Mouse (Mus musculus) granulocyte monocyte progenitor cell, adult 5-6 weeks (primary cell): ENCODE data around the gene Atp2a1. TPM values are rescaled to one million over a fixed set of nuclear protein-coding genes. Genes with fewer than 3 reads are reported as not detected.
A peak's percentile ranks its signal among the peaks of the same experiment; 100 is the strongest.

Experiments used
- ATAC-seq: replicated peaks from 2 replicates; pipeline ENCODE4 v1.8.0; 2016; ENCODE audit warnings: mild to moderate bottlenecking, moderate TSS enrichment, inconsistent platforms; ENCODE audit not compliant: poor library complexity, severe bottlenecking
- total RNA-seq, 2 experiments: library from RNA; stranded (forward) in 1 of 2; stranded (reverse) in 1 of 2; fragments of 200-712, 200-1000 nt in 1 of 2; fragments of >200 nt in 1 of 2; fragmentation: Nextera tagmentation in 1 of 2; gene quantifications; 2 replicates each; pipeline ENCODE4 v1.2.3; 2014 to 2017

Atp2a1 gene
- total RNA-seq, 2 experiments from 2014 or later: not detected

DNA sequence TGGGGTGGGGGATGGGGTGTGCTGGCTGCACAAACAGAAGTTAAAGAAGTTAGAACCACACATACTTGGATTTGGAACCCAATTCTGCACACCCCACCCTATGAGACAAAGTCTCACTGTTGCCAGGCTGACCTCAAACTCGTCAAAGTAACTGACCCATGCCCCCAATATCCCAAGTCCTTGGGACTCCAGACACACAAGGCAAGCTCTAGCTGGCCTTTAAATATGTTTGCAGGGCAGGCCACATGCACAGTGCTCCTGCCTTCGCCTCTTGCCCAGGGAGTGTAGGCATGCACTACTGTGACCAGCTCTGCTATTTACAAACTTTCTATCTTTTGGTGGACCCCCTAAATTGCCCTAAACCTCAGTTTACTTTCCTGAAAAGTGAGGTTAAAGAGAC lies 7.7 kb downstream of the Atp2a1 start:
- no peak for ATAC-seq

DNA sequence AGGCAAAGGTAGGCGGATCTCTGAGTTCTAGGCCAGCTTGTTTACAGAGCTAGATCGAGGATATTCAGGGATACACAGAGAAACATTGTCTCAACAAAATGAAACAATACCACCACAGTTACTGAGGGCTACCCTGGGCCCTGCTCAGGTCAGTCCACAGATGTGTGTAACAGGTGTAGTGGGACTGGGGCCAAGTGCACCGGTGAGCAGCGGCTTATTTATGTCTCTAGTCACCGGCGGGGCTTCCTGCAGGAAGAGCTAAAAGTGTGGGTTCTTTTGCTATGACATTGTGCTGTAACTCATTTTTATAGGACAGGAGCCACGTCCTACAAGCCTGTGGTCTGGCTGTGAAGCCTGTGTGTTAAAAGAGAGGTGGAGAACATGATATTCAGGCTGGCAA lies 9.0 kb downstream of the Atp2a1 start:
- ATAC-seq: no peak

DNA sequence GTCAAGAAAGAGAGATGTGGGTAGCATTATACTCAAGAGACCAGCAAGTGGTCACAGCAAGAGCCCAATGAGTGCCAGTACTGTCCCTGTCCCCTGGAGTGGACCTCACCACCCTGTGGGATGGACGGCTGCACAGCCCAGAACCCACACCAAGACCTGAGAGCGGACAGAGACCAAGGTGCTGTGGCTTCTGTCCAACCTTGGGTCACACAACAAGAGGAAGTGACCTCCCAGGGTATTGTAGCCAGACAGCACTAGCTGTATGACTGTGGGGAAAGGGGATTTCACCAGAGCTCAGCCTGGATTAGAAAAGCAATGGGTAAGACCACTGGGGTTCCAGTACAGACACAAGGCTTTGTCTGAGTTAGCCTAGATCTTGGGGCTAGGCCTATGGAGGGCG lies 10.7 kb downstream of the Atp2a1 start:
- peak; percentile 61 for ATAC-seq

DNA sequence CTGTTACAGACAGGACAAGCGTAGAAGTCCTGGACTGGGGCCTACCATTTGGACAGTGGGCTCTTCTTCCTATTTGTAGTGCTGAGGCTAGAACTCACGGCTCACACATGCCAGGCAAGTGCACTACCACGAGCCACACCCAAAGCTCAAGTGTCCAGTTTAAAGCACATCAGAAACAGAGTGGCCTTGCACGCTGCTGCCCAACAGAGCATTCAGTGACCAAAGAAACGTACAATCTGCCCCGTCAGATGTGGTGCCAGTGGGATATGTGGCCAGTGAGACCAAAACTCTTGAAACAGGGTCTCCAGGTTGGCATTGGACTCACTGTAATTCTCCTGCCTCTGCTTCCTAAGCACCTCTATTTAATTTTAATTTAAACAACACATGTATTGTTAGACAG lies 12.3 kb downstream of the Atp2a1 start:
- no peak for ATAC-seq

DNA sequence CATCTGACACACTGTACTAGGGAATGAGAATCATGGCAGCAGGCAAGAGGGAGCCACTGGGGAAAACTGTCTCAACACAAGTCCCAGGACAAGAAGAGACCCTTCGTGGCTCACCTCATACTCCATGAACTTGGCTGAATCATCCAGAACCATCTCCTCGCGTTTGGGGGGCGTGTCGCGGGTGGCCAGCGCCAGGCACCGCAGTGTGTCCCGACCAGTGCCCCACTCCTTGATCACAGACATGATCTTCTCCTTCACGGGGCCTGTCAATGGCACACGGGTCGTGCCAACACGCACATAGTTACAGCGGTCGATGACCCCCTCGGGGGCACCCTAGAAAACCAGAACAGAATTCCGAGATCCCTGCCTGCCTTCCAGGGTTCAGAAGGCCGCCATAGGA lies 12.9 kb downstream of the Atp2a1 start:
- no peak for ATAC-seq

DNA sequence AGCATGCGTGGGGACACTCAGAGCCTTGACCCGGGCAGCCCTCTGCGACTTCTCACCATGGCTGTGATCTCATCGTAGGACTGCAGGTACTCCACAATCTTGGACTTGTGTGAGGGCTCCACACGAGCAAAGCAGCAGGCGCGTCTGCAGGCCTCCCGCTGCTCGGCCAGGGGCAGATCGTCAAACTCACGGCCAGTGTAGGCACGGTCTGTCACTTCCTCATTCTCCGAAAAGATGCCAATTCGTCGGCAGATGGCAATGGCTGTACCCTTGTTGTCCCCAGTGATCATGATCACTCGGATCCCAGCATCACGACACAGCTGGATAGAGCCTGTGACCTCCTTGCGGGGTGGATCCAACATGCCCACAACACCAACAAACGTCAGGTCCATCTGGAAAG lies 14.4 kb downstream of the Atp2a1 start:
- peak; percentile 73 for ATAC-seq

DNA sequence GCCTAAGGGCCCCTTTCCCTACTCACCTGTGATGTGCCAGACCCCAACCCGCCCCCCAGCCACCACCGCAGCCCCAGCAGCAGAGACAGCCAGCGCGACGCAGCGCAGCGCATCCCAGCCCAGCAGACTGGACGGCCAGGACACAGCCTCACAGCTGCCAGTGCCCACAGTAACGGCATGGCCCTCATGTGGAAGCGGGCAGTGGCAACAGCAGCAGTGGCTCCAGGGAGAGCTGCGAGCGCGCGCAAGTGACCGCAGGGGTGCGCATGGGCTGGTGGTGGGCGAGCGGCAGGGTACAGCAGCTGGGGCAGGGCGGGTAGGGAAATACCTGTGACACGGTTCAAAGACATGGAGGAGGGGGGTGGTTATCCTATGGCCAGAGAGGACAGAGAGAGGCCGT lies 16.7 kb downstream of the Atp2a1 start:
- no peak for ATAC-seq

DNA sequence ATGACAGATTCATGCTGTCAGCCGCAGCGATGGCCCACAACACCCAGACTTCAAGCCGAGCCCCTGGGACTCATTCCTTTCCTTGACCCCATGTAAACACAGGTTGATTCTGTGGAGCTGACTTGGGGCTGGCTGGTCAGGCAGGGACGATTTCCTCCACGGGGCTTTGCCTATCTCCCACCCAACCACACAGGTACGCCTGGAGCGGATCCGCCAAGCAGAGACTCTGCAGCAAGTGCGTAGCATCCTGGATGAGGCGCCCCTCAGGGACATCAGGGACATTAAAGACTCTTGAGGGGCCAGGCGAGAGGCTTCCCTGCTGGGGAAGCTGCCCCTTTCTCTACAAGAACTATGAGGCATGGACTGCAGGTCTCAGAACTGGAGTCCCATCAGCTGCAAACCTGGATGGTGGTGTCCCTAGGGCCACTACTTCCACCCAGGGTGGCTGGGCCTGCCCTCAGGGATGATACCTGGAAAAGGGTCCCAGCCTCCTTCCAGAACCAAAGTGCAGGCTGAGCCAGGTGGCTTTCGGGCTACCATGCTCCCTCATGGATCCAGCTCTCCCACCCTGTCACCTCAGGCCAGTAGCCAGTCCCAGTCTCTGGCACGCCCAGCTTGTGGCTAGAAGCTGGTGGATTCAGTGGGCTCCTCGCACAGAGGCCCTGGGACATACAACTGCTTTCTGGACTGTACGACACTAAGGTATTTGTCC lies 17.6 kb downstream of the Atp2a1 start:
- no peak for ATAC-seq

DNA sequence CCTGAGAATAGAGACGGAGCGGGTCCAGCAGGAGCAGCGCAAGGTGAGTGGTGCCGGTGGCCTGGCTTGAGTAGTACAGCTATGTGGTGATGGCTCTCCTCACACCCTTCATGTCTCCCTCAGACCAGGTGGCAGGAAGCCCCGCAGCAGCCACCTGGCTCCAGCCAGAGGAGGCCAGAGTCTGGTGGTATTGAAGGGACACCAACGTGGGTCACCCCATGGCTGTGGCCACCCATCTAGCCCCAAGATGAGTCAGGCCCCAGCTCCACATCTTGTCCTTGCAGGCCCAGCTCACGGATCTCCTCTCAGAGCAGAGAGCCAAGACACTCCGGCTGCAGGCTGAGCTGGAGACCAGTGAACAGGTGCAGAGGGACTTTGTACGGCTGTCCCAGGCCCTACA lies 18.4 kb downstream of the Atp2a1 start:
- ATAC-seq: no peak

DNA sequence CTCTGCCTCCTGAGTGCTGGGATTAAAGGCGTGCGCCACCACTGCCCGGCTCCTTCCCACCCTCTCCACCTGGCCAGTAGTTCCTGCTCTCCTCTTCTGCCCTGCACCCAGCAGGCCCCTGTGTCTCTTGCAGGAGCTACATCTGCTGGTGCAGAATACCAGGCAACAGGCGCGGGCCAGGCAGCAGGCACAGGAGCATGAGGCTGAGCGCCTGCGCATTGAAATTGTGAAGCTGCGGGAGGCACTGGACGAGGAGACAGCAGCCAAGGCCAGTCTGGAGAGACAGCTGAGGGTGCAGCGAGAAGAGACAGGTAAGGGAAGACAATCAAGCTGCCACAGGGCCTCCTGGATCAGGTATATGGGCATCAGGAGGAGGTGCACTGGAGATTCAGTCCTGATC lies 18.9 kb downstream of the Atp2a1 start:
- no peak for ATAC-seq

DNA sequence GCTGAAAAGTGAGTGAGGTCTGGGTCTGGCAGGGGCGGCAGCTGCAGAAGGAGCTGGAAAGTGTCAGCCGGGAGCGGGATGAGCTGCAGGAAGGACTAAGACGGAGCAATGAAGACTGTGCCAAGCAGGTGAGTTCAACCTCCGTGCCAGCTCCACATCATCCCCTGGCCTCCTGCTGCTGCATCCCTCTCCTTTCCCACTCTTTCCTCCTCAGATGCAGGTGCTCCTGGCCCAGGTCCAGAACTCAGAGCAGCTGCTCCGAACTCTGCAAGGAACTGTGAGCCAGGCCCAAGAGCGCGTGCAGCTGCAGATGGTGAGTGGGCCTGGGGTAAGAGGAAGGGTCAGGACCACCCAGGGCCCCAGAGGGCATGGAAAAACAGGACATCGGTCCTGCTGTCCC lies 22.8 kb downstream of the Atp2a1 start:
- no peak for ATAC-seq

DNA sequence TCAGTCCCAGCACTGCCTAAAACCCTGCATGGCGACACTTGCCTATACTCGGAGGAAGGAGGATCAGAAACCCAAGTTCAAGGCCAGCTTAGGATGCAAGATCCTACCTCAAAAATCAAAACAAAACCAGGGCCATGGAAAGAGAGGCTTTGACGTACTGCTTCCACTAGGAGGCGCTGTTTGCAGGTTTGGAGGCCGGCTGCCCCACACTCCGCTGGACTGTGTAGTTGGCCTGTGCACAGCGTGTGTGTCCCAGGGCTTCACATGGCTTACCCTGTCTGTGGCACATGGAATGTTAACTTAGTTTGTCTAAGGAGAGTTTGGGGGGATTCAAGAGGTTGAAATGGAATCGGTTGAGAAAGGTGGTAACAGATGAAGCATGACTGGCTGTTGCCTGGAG lies 26.1 kb downstream of the Atp2a1 start:
- peak; percentile 92 for ATAC-seq

DNA sequence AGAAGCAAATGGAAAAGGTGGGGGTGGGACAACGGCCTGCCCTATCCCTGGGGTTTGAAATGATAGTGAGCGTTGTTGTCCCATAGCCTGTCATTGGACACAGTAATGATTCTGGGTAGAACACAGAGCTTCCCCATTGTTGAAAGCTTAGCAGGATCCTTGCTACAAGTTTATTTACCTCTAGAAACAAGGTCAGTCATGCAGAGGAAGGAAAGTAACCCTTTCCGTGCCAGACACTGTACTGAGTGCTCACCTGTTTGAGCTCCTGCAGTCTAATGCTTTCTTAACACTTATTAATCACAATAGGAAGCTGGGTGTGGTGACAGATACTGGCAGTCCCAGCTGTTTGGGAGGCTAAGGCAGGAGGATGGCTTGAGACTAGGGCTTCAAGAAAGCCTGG lies 27.1 kb downstream of the Atp2a1 start:
- ATAC-seq: no peak

DNA sequence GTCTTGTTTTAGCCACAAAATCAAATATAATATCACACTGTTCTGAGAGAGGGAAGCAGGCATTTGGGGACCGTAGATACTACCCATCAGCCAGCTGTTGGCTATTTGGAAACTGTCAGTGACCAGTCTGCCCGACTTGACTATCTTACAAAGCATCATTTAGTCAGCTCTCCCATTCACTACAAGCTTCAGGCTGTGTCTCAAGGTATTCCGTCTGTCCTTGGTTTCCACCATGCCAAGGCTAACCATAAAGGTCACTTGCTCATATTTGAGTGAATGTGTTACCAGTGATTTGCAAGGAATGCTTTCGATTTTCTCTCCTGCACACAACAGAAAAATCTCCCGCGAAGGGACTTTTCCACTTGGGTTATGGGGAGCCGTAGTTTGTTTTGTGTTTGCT lies 28.2 kb downstream of the Atp2a1 start:
- ATAC-seq: no peak

DNA sequence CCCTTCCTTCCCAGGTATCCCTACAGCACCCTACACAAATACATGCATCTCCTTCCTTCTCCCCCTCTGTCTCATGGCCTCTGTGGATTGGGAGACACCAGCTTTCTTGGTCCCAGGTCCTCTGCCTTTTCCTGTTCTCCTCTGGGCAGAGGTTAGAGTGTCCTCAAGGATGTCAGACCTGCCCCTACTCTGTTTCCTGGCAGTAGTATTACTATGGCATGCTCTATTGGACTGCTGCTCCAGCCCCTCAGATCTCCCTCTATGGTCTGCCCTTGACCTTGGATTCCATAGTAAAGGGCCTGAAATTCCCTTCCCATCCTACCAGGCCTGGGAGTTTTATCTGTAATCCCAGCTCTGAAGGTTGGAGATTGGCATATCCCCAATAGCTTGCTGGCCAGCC lies 32.7 kb downstream of the Atp2a1 start:
- no peak for ATAC-seq

DNA sequence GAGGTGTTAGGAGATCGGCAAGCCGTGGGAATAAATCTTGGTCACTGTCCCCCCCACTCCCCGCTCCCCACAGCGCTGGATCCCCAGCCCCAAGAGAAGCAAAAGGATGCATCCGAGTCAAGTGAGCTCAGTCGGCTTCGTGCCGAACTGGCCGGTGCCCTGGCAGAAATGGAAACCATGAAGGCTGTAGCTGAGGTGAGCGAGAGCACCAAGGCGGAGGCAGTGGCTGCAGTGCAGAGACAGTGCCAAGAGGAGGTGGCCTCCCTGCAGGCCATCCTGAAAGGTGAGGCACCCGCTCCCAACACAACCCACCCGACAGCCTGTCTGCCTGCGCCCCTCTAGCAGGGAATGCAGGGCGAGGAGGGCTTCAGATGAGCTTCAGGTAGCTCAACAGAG lies 33.4 kb downstream of the Atp2a1 start:
- ATAC-seq: no peak

DNA sequence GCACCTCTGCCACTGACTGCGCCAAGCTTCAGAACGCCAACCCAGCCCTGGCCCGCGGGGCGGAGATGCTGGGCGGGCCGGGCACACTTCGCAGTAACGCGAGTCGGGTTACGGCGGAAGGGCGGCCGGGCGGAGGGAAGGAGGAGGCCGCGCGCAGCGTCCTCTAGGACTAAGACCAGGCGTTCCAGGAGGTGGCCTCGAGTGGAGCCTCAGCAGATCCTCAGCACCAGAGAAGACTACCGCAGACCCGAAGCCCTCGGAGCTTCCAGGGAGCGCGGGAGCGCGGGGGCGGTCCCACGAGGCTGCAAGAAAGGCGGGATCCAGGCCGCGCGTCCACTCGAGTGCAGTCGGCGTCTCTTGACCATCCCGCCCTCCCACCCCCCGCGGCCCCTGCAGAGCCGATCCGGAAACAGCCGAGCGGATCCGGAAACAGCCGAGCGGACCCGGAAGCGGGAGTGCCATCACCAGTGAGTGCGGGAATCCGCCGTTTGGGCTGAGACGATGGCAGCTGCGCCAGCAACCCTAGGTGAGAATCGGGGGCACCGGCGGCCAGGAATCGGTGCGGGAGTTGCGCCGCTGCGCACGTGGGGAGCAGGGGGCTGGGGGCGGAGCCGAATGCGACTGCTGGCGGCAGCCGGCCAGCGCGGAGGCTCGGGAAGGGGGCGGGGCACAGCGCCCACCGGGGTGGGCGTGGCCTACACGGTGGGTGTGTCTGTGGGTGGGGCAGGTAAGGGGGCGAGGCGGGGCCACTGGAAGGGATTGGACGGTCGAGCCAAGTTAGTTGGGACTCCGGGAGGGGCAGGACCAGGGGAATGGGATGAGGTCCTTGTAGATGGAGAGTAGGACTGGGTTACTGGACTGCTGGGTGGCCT lies 34.0 kb downstream of the Atp2a1 start, which contains the start of gene Rabep2:
Gene Rabep2 (plus strand): TSS at position 129 of the 872 bp plus-strand sequence.
- ATAC-seq: peak; percentile 88

DNA sequence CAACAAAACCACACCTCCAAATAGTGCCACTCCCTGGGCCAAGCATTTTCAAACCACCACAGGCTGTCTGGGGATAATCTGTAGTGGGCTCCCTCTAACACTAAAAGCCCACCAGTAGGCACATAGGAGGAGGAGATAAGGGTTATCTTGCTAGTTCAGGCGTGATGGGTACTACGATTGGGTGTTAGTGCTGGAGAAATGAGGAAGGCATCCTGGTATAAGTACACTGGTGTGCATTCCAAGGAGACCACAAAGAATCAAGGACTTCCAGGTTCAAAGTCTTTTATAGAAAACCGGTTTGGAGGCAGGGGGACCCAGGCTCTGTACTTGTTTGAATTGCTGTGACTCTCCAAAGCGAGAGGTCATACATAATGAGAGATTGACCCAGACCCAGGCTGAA lies 34.8 kb downstream of the Atp2a1 start:
- ATAC-seq: 0 out of 2 replicates have a peak, but pooled peaks have one; percentile 1

DNA sequence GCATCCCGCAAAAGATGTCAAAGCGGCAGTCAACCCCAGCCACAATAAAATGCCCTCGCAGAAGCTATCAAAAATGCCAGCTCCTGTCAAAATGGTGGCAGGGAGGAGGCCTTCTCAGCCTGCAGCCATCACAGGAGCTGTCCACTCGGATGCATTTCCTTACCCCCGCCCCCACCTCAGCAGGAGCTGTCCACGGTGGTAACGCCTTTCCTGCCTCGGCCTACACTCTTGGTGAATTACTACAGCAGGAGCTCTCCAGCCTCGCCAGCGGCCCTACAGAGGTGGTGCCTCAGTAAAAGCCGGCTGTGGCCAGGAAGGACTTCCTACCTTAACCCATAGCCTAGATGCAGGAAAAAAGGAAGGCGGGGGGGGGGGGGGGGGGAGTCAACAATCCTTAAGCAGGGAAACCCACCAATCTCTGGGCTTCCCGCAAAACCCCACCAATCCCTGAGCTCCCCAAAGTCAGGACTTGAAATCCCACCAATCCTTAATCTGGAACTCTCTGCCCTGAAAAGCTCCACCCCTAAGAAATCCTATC lies 35.5 kb downstream of the Atp2a1 start:
- no peak for ATAC-seq

DNA sequence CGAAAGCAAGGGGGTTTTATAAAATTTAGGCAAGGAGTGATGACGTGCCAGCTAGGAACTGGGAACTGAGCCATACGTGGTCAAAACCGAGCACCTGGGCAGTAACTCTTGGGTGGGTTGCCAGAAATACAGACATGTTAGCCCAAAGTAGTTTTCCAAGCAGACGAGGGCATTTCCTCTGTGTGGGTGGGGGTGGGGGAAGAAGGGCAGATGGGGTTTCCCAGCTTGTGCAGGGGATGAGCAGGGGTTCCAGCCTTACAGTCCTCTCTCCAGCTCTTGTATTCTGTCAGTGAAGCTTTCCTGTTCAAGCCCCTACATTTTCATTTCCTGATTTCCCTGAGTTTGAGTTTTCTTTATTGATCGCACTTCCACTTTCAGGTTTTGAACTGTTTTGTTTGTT lies 38.7 kb downstream of the Atp2a1 start:
- ATAC-seq: peak; percentile 18; the same call in 1 of the 2 replicates

DNA sequence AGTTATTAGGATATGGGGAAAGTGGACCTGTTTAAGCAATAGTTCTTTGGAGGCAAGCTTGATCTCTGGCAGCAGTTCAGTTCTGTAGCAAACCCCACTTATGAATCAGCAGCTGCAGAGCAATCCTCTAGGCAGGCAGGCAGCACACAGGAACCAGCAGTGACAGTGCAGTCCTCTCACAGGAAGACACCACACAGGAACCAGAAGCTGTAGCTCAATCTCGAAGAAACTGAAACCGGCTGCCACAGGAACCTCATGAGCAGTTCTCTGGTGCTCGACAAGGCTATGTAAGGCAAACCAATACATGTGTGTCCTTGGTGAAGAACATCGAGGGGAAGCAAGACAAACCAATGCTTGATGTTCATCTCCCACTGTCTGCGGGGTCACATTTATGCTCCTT lies 41.2 kb downstream of the Atp2a1 start:
- peak; percentile 75 for ATAC-seq
